Mouse (Mus musculus) layer of hippocampus, adult 11-12 months (tissue): Measurements from ENCODE around the gene Parp9.
"Not testable (repeated sequence)": the region's sequence is repeated elsewhere in the genome, so short reads cannot be mapped to it uniquely, and the experiment has no call there.

Source experiments
- DNase-seq: peaks from one replicate; pipeline ENCODE4 v3.0.0; 2022; ENCODE audit warnings: low spot score

The Parp9 gene

DNA sequence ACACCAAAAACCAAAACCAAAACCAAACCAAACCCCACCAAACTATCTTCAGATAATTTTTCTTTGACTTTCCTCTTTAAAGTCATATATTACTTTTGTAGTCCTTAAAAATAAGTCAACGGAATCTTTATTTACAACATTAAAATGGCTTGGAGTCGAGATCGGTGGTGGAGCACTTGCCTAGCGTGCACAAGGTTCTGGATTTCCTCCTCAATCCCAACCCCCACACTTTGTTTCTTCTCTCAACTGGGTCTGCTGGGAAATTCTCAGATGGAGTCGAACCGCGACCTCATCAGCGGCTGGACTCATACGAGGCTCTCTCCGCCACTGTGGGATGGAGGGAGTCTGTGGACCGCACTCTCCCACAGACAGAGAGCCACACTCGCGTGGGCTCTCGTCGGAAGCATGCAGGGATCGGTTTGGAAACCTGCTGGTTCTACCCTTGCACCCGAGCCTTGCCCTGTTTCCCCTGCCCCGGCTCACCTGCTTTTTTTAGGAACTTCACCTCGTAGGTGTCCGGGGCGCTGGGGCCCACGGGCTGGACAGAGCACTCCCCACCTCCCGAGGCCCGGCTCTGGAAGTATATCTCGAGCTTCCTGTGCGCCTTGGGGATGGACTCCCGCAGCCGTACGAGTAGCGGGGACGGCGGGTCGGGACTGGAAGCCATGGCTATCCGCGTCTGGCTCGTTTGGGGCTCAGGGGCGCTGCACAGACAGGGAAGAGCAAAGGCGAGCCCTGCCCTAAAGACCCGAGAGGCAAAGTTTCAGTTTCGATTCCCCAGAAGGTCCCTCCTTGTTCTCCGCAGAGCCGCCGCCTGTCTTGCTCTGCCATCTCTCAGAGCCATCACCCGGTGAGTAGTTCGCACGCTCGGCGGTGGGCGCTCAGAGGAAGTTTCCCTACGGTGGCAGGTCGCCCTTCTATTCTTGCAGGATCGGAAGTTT is at the start of gene Parp9, which contains the start of gene Dtx3l:
Gene Parp9 (plus strand): TSS at position 260 of the 941 bp plus-strand sequence.
Gene Dtx3l (minus strand): TSS at position 941 of the 941 bp plus-strand sequence.
- peak; percentile 45 for DNase-seq

DNA sequence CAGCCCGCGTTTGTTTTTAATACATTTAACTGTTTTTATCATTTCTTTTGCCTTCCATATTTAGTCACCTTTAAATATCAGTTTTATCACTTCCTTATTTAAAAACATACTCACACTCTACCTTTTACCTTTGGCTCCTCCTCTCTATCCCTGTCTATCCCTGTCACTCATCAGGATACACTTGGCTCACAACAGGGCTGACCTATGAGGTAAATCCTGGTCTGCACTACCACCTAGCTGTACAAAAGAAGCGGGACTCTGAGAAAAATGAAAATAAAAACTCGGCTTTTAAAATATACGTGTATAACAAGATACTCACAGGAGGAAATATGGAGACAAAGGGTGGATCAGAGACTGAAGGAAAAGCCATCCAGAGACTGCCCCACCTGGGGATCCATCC is 49.4 kb upstream of the Parp9 start:
- no peak for DNase-seq

DNA sequence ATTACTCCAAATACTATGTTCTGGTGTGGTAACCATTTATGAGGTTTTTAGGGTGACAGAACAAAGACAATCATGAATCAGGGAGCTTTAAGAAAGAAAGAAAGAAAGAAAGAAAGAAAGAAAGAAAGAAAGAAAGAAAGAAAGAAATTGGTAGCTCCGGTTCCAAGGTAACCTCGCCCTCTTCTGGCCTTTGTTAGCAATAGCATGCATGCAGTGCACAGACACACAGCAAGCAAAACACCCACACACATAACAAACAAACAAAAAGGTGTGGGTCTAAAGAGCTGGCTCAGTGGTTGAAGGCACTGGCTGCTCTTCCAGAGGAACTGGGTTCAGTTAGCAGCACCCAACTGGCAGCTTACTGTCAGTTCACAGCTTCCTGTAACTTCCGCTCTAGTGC is 47.6 kb upstream of the Parp9 start:
- DNase-seq, result no peak

DNA sequence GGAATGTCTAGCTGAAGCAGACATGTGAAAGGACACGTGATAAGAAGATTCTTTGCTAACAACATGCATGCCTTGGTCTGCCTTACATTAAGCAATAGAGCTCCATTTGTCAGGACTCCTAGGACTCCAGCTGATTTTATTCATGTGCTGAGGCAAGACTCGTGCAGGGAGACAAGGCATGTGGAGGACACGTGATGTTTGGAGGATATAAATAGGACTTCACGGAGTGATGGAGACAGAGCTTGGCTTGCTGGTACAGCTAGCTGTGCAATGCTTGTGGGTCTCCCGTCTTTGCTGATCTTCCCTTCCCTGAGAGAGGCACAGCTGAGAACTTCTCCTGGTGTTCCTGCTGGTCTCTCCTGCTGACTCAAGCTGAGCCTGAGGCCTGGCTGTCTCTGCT is 46.7 kb upstream of the Parp9 start:
- DNase-seq, result not testable (repeated sequence)

DNA sequence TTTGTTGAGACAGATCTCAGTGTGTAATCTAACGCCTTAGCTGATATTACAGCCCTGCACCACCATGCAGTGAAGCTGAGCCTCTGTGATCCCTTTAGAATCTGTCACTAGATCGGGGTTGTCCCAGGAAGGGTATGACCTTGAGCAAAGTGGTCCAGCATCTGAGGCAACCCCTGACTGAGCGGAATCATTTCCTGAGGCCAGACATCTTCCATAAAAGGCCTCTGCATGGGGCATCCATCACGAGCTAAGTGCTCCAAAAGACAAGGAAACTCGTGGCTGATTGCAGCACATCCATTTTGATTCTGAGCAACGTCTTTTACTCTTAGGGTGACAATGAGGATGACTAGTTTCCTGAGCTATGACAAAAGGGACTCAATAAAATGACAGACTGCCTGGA is 43.3 kb upstream of the Parp9 start:
- no peak for DNase-seq

DNA sequence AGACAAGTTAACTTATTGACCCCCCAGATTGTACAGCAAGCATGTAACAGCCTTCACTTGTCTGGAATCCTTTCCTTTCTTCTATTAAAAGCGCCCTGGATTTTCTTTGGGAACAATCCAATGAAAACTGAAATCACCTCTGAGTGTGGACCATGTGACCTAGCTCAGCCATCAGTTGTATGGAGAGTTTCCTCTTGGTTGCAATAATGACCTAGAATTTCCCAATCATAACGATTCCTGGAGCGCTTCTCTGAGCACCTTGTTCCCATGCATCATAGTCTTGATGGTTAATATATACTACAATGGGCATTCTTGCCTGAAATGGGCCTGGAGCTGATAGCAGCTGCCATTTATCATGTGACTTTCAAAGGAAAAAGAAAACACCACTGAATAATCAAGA is 37.7 kb upstream of the Parp9 start:
- no peak for DNase-seq

DNA sequence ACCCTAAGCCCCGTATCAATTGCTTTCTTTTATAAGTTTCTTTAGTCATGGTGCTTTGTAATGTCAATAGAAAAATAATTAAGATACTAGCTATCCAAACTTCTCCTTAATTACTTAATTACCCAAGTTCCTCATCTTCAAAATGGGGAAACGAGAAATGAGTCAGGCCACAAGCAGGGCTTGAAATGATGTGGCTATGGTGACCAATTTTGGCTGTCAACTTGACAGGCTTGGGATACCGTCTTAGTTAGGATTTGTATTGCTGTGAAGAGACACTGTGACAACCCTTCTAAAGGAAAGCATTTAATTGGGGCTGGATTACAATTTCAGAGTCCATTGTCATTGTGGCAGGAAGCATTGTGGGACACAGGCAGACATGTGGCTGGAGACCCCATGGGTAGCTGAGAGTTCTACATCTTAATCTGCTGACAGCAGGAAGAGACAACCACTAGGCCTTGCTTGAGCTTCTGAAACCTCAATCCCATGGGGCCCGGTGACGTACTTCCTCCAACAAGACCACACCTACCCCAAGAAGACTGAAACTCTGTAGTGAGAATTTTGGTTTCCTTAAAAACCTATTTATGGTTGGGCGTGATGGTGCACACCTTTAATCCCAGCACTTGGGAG is 35.1 kb upstream of the Parp9 start:
- DNase-seq, result no peak

DNA sequence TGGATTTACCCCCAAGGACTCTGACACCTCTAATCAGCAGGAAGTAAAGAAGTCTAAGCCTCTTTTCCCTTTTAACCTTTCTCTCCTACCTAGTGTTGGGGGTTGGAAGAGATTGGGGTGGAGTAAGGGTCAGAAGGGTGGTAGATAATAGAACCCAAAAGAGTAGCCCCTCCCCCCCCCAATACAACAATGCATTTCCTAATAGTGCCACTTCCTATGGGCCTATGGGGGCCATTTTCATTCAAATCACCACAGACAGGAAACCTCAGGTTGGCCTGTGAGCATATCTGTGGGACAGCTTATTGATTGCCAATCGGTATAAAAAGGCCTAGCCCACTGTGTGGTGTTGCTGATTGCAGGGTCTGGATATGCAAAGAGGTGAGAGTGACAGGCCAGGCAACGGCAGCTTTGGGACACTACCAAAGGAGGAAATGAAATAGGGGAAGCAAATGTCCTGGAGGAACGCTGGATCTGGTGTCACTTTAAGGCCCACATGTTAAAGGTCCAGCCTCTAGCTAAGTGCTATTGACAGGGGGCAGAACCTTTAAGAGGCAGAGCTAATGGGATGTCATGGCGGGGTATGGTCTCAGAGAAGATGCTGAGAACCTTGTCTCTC is 34.0 kb upstream of the Parp9 start:
- no peak for DNase-seq

DNA sequence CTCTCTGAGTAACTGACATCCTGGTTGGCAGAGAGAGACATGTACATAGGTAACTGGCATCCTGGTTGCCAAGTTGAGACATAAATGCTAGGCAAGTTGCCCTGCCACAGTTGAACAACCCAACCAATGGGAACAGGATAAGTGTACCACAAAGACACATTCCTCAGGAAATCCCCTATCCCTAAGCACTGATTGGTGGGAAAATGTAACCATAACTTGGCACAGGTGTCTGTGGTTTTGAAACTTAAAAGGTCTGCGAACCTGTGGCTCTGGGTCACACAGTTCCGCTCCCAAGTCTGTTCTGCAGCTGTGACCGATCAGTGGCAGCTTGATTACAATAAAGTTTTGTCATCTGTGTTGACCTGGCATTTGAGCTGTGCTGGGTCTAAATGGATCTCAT is 32.9 kb upstream of the Parp9 start:
- DNase-seq, result no peak

DNA sequence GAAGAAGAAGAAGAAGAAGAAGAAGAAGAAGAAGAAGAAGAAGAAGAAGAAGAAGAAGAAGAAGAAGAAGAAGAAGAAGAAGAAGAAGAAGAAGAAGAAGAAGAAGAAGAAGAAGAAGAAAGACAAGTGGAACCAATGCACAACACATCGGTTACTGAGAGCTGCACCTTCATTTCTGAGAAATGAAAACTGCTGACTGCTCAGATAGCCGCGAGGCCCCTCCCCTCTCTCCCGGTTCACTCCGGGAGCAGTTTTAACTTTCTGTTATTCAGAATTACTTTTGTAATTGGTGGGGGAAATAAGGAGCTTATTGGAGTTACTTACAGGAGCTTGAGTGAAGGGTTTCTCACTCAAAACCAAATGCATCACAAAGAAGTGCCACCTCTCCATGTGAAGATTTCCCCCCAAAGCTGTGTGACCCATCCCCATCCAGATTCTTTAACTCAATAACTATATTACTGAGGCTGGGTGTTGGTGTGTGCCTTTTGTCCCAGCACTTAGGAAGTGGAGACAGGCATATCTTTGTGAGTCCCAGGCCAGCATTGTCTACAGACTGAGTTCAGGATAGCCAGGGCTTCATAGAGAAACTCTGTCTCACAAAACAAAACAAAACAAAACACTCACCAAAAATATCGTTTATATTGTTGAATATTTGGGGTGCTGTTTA is 32.3 kb upstream of the Parp9 start:
- DNase-seq, result no peak

DNA sequence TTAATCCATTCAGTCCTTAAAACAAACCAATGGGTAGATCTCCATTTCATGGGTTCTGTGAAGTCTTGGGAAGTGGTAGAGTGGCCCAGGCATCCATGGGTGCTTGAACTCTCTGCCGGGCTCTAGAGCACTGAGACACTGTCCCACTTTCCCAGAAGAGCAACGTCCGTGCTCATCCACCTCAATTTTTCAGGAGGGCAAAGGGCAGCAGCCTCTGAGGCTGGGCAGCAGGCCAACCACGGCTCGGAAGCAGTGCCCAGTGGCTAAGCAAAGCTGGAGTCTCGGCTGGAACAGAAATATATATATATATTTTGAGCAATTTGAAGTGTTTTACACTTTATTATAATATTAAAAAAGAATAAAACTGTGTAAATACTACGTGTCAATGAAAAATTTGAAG is 31.4 kb upstream of the Parp9 start:
- DNase-seq, result no peak

DNA sequence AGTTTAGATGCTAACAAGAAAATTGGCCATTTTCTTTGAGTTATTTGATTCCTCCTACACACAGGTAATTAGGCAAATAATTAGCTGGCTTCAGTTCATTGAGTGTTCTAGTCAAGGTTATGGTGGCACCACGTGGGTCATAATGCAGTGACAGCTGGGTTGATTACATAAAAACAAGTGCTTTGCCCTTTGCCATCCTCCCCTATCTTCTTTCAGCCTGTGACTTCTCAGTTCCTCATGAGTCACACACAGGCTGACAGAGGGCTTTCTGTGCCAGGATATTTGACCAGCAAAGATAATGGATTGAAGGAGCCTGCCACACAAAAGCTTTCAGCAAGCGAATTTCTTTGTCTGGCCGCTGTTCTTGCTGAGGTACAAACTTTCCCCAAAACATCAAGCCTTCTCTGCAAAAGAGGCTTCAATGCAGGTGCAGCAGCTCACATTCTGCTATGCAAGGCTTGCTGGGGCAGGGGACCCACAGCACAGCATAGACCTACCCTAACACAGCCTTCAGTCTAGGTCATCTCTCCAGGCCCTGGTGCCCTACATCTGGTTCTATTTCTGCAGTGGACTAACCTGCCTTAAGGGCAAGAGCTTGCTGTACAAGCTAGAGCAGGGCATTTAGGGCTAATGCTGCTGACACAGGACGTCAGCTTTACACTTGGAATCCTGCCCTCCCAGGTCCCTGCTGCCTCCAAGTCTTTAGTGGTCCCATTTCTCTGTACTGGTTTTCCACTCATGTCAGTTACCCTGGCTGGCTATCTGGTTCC is 30.7 kb upstream of the Parp9 start:
- DNase-seq, result no peak

DNA sequence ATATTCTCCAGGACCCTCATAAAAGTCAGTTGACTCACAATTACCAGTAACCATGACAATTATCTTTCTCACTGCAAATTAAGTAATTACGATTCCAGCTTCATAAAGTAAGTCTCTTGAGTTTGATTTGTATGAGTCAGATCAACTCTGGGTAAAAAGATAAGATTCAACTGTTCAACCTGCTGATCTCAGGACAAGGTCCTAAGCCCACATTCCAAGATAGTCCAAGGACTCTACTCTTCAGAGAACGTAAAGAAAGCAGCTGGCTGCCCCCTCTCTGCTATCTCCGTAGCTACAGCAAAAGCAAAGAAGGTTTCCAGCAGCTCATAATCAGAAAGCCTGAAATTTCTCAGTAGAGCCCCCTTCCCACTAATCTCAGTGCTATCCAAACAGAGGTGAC is 26.8 kb upstream of the Parp9 start:
- DNase-seq, result no peak

DNA sequence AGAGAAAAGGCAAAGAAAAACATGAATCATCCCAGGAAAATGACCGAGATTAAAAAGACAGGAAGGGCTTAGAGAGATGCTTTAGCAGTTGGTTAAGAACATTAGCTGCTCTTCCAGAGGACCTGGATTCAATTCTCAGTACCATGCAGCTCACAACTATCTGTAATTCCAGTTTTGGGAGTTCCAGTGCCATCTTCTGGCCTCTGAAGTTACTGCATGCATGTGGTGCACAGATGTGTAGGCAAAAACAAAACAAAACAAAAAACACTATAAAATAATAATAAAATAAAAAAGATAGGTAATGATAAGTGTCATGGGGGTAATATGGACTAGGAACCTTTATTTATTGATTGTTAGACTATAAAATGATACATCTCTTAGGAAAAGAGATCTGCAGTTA is 24.7 kb upstream of the Parp9 start:
- DNase-seq, result no peak

DNA sequence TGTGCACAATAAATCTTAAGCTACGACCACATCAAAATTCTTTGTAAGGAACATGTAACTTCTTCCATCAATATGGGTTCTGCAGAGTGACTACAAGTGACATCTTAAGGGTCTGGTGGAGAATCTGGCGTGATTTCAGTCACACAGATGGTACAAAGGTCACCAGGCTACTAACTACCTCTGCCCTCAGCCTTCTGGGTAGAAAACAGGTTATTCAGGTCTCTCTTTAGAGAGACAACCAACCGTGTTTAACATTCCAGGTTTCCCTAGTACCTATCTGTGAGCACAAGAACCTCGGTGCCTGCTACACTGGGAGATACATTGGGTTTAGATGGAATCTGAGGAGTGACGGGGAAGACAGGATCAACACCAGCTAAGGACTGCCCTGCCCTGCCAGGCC is 24.0 kb upstream of the Parp9 start:
- no peak for DNase-seq

DNA sequence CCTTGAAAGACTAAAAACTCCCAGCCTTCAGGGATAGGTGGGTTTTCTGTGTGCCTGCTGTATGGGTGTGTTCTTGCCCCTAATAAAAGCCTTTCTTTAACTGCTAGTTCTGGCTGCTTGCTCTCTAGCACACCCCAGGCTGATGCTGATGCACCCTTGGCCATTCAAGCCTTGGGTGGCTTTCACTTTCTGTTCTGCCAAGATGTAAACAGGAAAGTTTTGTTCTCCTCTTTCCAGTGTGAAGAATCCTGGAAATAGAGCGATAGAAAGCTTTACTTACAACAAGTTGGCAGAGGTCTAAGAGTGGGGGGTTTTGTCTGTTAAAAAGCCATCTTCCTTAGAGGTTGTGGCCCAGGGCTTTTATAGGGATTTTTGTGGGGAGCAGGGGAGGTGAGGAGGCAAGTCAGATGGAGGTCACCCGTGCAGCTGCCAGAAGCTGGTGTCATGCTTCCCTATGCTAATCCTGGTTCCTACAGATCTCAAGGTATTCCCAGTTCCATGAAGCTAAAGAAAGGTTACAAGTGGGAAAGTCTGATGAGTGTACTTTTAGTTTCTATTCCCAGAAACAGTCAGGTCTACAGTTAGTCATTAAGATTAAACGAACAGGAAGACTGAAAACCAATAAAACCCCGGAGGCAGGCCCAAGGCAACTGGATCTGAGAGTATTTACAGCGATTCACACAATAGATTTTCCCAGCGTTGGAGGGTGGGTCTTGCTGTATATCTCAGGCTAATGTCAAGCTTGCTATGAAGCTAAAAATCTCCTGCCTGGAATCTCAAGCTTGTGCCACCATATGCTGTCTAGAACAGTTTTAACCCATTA is 19.3 kb upstream of the Parp9 start:
- no peak for DNase-seq

DNA sequence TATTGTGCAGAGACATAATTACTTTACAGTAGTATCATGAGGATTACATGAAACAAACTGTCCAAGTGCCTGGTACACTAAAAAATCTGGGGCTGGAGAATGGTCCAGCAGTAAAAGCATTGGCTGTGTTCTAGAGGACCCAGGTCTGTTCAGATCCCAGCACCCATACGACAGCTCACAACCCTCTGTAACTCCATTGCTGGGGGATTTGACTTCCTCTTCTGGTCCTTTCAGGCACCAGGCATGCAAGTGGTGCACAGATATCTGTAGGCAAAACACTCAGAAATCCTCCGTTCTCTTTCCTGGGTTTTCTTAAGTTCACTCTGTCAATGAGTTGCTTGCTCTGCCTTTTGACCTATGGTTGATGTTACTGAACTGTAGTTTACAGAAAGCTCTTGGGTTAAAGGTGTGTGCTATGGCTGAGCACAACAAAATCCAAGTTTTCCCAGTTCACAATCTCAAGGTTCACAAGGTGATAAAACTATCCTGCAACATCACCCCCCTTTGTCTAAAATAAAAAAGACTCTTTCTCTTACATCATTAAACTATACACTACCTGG is 16.5 kb upstream of the Parp9 start:
- DNase-seq, result no peak

DNA sequence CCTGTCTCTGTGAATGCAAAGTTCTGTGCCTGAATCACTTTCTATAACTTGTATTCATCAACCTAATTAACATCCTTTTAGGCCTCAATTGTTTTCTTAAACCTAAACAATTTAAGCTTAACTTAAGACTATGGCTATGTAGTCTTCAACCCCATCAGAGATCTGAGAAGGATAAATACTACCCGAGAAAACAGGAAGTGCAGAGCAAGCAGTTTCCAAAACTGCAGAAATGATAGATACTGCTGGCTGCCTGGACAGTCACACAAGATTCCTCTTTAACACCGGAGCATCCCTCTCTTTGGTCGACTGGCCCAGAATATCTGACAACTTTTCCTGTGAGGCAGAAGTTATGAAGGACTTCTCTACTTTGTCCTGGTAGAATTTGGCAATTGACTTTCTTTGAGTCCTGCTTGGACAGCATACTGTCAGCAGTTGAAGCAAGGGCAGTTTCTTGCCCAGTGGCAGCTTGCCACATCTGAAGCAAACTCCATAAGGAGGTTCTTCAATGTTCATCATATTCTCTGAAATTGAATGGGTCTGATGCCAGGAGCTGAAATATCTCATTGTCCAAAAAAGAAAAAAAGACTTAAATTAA is 15.9 kb upstream of the Parp9 start:
- no peak for DNase-seq

DNA sequence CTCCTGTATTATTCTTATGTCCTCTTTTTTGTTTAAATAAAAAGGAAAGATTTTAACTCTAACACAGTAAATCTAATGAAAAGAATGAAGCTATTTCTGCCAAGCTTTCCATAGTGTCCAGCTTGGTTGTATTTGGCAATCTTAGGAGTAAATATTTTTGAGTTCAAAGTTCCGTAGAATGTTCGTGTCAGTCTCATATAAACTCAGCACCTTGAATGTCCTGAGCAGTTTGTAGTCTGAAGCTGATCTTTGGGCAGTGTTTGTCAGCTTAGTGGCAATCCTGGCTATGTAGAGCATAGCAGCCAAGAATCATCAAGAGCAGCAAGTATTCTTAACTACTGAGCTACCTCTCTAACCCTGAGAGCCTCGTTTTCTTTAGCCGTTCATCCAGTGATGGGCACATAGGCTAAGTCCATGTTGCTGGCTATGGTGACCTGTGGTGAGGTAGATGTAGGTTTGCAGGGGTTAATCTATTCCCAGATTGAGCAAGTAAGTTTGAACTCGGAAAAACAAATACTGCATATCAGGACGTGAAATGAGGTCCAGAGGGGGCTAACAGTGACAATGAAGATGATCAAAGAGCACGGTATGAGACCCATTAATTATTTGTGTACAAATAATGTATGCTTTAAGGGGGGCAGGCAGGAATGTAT is 14.6 kb upstream of the Parp9 start:
- DNase-seq, result no peak

DNA sequence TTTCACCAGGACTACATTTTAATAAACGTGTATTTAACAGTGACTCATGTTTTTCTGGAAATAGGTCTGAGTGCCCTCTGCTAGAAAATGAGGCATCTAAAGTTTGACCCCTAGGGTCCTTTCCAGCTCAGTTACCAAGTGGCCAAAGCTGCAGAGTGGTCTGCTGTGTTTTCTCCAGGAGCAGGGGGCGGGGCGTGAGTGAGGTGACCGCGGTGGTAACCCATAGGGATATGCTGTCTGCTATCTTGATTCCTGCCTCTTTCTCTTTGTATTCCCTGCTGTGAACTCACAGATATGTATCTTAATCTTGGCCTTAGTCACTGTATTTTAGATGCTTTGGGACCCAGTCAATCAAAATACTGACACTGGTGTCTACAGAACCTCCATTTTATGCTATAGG is 13.9 kb upstream of the Parp9 start:
- no peak for DNase-seq
